Mouse (Mus musculus) neural tube, embryonic 11.5 days (tissue): ENCODE results near the gene Adarb1. TPM values are rescaled to one million over a fixed set of nuclear protein-coding genes. Genes with fewer than 3 reads are reported as not detected.

ENCODE experiments used
- ATAC-seq: fragments of 200-750 bp; cut with Nextera tagmentation; 2 replicates; pipeline ENCODE4 v1.8.0; 2017; ENCODE audit warnings: moderate number of reproducible peaks, mild to moderate bottlenecking, moderate TSS enrichment, moderate library complexity; ENCODE audit not compliant: insufficient read depth, low FRiP score, low TSS enrichment
- DNase-seq: peaks from one replicate; pipeline ENCODE4 v3.0.0-alpha.2; 2015; ENCODE audit warnings: low spot score
- H3K27ac ChIP-seq: fragments of 300-500 bp; sonication (generic); 2 replicates; pipeline ENCODE4 v1.5.1; 2014; ENCODE audit warnings: low read depth, mild to moderate bottlenecking, low read length
- H3K27me3 ChIP-seq: fragments of 300-500 bp; sonication (generic); 2 replicates; pipeline ENCODE4 v1.6.1; 2014; ENCODE audit warnings: mild to moderate bottlenecking, low read length, mixed read lengths; ENCODE audit not compliant: control insufficient read depth, insufficient read depth
- H3K36me3 ChIP-seq: fragments of 300-500 bp; sonication (generic); 2 replicates; pipeline ENCODE4 v1.6.1; 2014; ENCODE audit warnings: mild to moderate bottlenecking, low read length, moderate library complexity, mixed read lengths; ENCODE audit not compliant: control insufficient read depth, insufficient read depth
- H3K4me1 ChIP-seq: fragments of 300-500 bp; sonication (generic); 2 replicates; pipeline ENCODE4 v1.6.1; 2014; ENCODE audit warnings: low read length, mixed read lengths; ENCODE audit not compliant: control insufficient read depth, insufficient read depth
- H3K4me2 ChIP-seq: fragments of 300-500 bp; sonication (generic); 2 replicates; pipeline ENCODE4 v1.6.1; 2014; ENCODE audit warnings: low read depth, mild to moderate bottlenecking, moderate library complexity
- H3K4me3 ChIP-seq: fragments of 300-500 bp; sonication (generic); 2 replicates; pipeline ENCODE4 v1.5.1; 2014; ENCODE audit warnings: low read depth, low read length
- H3K9ac ChIP-seq: fragments of 300-500 bp; sonication (generic); 2 replicates; pipeline ENCODE4 v1.6.1; 2014; ENCODE audit warnings: mild to moderate bottlenecking, low read length
- H3K9me3 ChIP-seq: fragments of 300-500 bp; sonication (generic); 2 replicates; pipeline ENCODE4 v1.6.1; 2016; ENCODE audit warnings: low read length; ENCODE audit not compliant: control insufficient read depth
- WGBS: fragments of 180-500 bp; shearing (Covaris S2); extraction: QIAGEN DNeasy Blood & Tissue Kit; methylation state at CpG from one replicate; pipeline ENCODE4 v1.1.7; 2014; 5-methylcytosine and 5-hydroxymethylcytosine counted together
- polyA plus RNA-seq: library from polyadenylated mRNA; unstranded; fragments of >200 nt; fragmentation: Nextera tagmentation; extraction: Ambion mirVana; gene quantifications from 2 replicates; pipeline ENCODE4 v1.2.1, GENCODE M21; 2014

Adarb1 gene
- polyA plus RNA-seq, 1 experiment from 2014 or later: 5.1 TPM

GRCm38 (mm10) chr10:77272980-77273730 lies 144.9 kb downstream of the Adarb1 start:
- no peaks in the 10 kb centered on the region for H3K27me3 ChIP-seq
- H3K9ac ChIP-seq: no peak overlapping the region
- no peak for DNase-seq
- no peaks in the 10 kb centered on the region for H3K4me1 ChIP-seq
- H3K4me2 ChIP-seq: no peak overlapping the region
- no peaks in the 10 kb centered on the region for H3K9me3 ChIP-seq
- H3K27ac ChIP-seq: no peak overlapping the region
- 49% methylated on average over 11 of the region's 11 CpGs for WGBS
- H3K4me3 ChIP-seq: no peak overlapping the region
- peaks cover 11% of the 10 kb centered on the region for H3K36me3 ChIP-seq
- no peak for ATAC-seq

GRCm38 (mm10) chr10:77269129-77269528 lies 148.9 kb downstream of the Adarb1 start:
- 80% methylated on average over 7 of the region's 7 CpGs for WGBS
- H3K9ac ChIP-seq: no peak overlapping the region
- peaks cover 29% of the 10 kb centered on the region for H3K36me3 ChIP-seq
- no peak overlapping the region for H3K4me2 ChIP-seq
- ATAC-seq (no peak), DNase-seq (no peak)
- no peaks in the 10 kb centered on the region for H3K4me1 ChIP-seq
- H3K9me3 ChIP-seq: no peaks in the 10 kb centered on the region
- H3K27me3 ChIP-seq: no peaks in the 10 kb centered on the region
- no peak overlapping the region for H3K4me3 ChIP-seq
- H3K27ac ChIP-seq: no peak overlapping the region

GRCm38 (mm10) chr10:77267027-77267426 lies 151.0 kb downstream of the Adarb1 start:
- Histone ChIP-seq H3K27me3 (no peaks in the 10 kb centered on the region), H3K4me2 (no peak overlapping the region), H3K4me3 (no peak overlapping the region), H3K4me1 (no peaks in the 10 kb centered on the region), H3K9ac (no peak overlapping the region), H3K36me3 (peaks cover 34% of the 10 kb centered on the region), H3K9me3 (no peaks in the 10 kb centered on the region), H3K27ac (no peak overlapping the region)
- DNase-seq (no peak), ATAC-seq (no peak)
- 87% methylated on average over 14 of the region's 14 CpGs for WGBS

- ATAC-seq: no peak
- Histone ChIP-seq H3K27ac (no peak overlapping the region), H3K4me2 (no peak overlapping the region), H3K27me3 (no peaks in the 10 kb centered on the region), H3K9me3 (no peaks in the 10 kb centered on the region), H3K36me3 (peaks cover 34% of the 10 kb centered on the region), H3K4me1 (no peaks in the 10 kb centered on the region), H3K9ac (no peak overlapping the region; the same call in 1 of the 2 replicates), H3K4me3 (no peak overlapping the region)
- 78% methylated on average over 8 of the region's 8 CpGs for WGBS
- no peak for DNase-seq
Observed at GRCm38 (mm10) chr10:77266281-77266680, 151.8 kb downstream of the Adarb1 start.

- 81% methylated on average over 17 of the region's 17 CpGs for WGBS
- Histone ChIP-seq H3K4me2 (peak overlapping the region; percentile 82), H3K4me1 (peaks cover 11% of the 10 kb centered on the region), H3K4me3 (peak overlapping the region; percentile 91; the same call in 1 of the 2 replicates), H3K9me3 (no peaks in the 10 kb centered on the region), H3K27ac (no peak overlapping the region), H3K36me3 (peaks cover 5% of the 10 kb centered on the region), H3K27me3 (no peaks in the 10 kb centered on the region), H3K9ac (no peak overlapping the region; the same call in 1 of the 2 replicates)
- DNase-seq (no peak), ATAC-seq (no peak)
Observed at GRCm38 (mm10) chr10:77260166-77260875, 157.7 kb downstream of the Adarb1 start.

- peak within 1 kb of the TSS; percentile 91 for H3K4me3 ChIP-seq
- DNase-seq (peak; percentile 99), ATAC-seq (peak; percentile 97)
- under 1% methylated on average over 81 of the region's 81 CpGs for WGBS
- no peaks in the 10 kb centered on the region for H3K9me3 ChIP-seq
- no peaks in the 10 kb centered on the region for H3K27me3 ChIP-seq
- peaks cover 11% of the 10 kb centered on the region for H3K4me1 ChIP-seq
- H3K4me2 ChIP-seq: peak within 1 kb of the TSS; percentile 82
- peak within 1 kb of the TSS; percentile 82 for H3K9ac ChIP-seq
- H3K27ac ChIP-seq: peak within 1 kb of the TSS; percentile 86
- peaks cover 5% of the 10 kb centered on the region; the same call in 1 of the 2 replicates for H3K36me3 ChIP-seq
Observed at GRCm38 (mm10) chr10:77258704-77259621, 159.1 kb downstream of the Adarb1 start, which contains the start of gene Pofut2. Pofut2 (plus strand) TSS chr10:77259218.

- Histone ChIP-seq H3K4me1 (peaks cover 11% of the 10 kb centered on the region), H3K9me3 (no peaks in the 10 kb centered on the region), H3K36me3 (peaks cover 2% of the 10 kb centered on the region; the same call in 1 of the 2 replicates), H3K4me3 (peak overlapping the region; percentile 91; the same call in 1 of the 2 replicates), H3K27me3 (no peaks in the 10 kb centered on the region), H3K27ac (no peak overlapping the region), H3K9ac (peak overlapping the region; percentile 54; the same call in 1 of the 2 replicates), H3K4me2 (peak overlapping the region; percentile 70)
- DNase-seq (no peak), ATAC-seq (no peak)
- 64% methylated on average over 4 of the region's 4 CpGs for WGBS
Observed at GRCm38 (mm10) chr10:77258041-77258590, 160.0 kb downstream of the Adarb1 start.

GRCm38 (mm10) chr10:77255676-77256075 lies 162.4 kb downstream of the Adarb1 start:
- Histone ChIP-seq H3K4me3 (no peak overlapping the region), H3K4me2 (no peak overlapping the region), H3K4me1 (peaks cover 18% of the 10 kb centered on the region), H3K36me3 (no peaks in the 10 kb centered on the region), H3K9ac (no peak overlapping the region), H3K9me3 (no peaks in the 10 kb centered on the region), H3K27ac (no peak overlapping the region), H3K27me3 (no peaks in the 10 kb centered on the region)
- DNase-seq: no peak
- 88% methylated on average over 3 of the region's 3 CpGs for WGBS
- ATAC-seq: no peak
